Mouse (Mus musculus) ES-Bruce4 (cell line): ENCODE data around the gene Ccdc58.

Experiments
- CTCF ChIP-seq: IDR thresholded peaks from one replicate; pipeline ENCODE4 v1.8.1; 2011; ENCODE audit warnings: low read depth, low read length
- EP300 ChIP-seq: IDR thresholded peaks from 2 replicates; pipeline ENCODE4 v1.6.1; 2011; ENCODE audit warnings: low read depth, low read length; ENCODE audit not compliant: insufficient read depth

DNA sequence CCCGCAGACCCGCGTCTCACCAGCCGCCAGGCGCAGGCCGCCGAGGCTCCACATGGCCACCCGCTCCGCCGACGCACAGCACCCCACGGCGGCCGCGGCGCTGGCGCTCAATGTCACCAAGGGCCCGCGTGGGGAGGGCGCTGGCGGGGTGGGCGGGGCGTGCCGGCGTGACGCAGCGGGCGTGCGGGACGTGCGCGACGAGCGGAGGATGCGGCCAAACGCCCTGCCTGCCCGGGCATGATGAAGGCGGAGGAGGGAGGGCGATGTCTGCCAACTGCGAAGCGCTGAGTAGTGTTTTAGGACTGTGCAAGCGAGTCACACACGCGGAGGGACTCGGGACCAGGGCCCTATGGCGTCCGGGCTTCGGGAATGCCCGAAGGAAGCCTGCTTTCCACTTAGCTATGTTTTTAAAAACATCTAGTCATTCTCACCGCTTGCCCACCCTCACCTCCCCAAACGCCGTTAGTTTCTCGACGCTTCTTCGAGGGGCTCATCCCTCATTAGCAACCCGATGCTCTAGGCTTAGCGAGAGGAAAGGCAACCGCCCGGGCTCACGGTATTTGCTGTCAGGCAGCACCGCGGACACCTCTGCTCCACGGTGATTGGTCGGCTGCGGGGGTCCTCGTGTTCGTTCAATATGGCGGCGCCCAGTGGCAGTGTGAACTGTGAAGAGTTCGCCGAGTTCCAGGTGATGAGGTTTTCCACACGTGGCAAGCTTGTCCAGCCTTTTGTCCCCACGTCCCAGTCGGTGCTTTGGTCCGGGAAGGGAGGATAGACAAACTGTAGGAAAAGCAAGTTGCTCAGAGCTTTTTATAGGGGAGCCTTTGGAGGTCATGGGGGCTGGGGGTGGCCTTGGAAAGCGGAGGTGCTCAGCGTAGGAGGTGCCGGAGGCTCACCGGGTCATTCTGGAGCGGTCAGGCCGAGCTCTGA, at the start of gene Ccdc58, which contains the start of gene Fam162a:
- peak; percentile 81 for TF ChIP-seq EP300
- TF ChIP-seq CTCF = no peak
